Mouse (Mus musculus) forebrain, postnatal 0 days (tissue): Measurements from ENCODE around the gene Tkt. TPM values are rescaled to one million over a fixed set of nuclear protein-coding genes. Genes with fewer than 3 reads are reported as not detected.
"Not testable (repeated sequence)": the region's sequence is repeated elsewhere in the genome, so short reads cannot be mapped to it uniquely, and the experiment has no call there.

ENCODE experiments used
- ATAC-seq: fragments of 200-750 bp; cut with Nextera tagmentation; 2 replicates; pipeline ENCODE4 v1.8.0; 2017; ENCODE audit warnings: mild to moderate bottlenecking, moderate library complexity
- DNase-seq: peaks from one replicate; pipeline ENCODE4 v3.0.0-alpha.2; 2015
- H3K27ac ChIP-seq: fragments of 300-500 bp; sonication (generic); 2 replicates; pipeline ENCODE4 v1.5.1; 2014; ENCODE audit warnings: low read depth, mild to moderate bottlenecking, antibody characterized with exemption, low read length, moderate library complexity, mixed read lengths
- H3K27me3 ChIP-seq: fragments of 300-500 bp; sonication (generic); 2 replicates; pipeline ENCODE4 v1.6.1; 2014; ENCODE audit warnings: mild to moderate bottlenecking, low read length, mixed read lengths; ENCODE audit not compliant: insufficient read depth
- H3K36me3 ChIP-seq: fragments of 300-500 bp; sonication (generic); 2 replicates; pipeline ENCODE4 v1.6.1; 2014; ENCODE audit warnings: mild to moderate bottlenecking, moderate library complexity; ENCODE audit not compliant: insufficient read depth
- H3K4me1 ChIP-seq: fragments of 300-500 bp; sonication (generic); 2 replicates; pipeline ENCODE4 v1.6.1; 2014; ENCODE audit warnings: antibody characterized with exemption; ENCODE audit not compliant: insufficient read depth
- H3K4me2 ChIP-seq: fragments of 300-500 bp; sonication (generic); 2 replicates; pipeline ENCODE4 v1.6.1; 2014; ENCODE audit warnings: low read depth, mild to moderate bottlenecking, moderate library complexity
- H3K4me3 ChIP-seq: fragments of 300-500 bp; sonication (generic); 2 replicates; pipeline ENCODE4 v1.5.1; 2014; ENCODE audit warnings: low read depth, low read length, mixed read lengths
- H3K9ac ChIP-seq: fragments of 300-500 bp; sonication (generic); 2 replicates; pipeline ENCODE4 v1.6.1; 2014; ENCODE audit warnings: mild to moderate bottlenecking
- H3K9me3 ChIP-seq: fragments of 300-500 bp; sonication (generic); 2 replicates; pipeline ENCODE4 v1.6.1; 2016; ENCODE audit warnings: low read length
- CTCF ChIP-seq: sonication (generic); IDR thresholded peaks from 2 replicates; pipeline ENCODE4 v1.5.1; 2016; ENCODE audit warnings: antibody characterized with exemption, control low read depth, low read depth
- WGBS: fragments of 180-500 bp; shearing (Covaris S2); extraction: QIAGEN DNeasy Blood & Tissue Kit; methylation state at CpG from one replicate; pipeline ENCODE4 v1.1.7; 2014; 5-methylcytosine and 5-hydroxymethylcytosine counted together
- polyA plus RNA-seq: library from polyadenylated mRNA; unstranded; fragments of >200 nt; fragmentation: Nextera tagmentation; extraction: Ambion mirVana; gene quantifications from 2 replicates; pipeline ENCODE4 v1.2.1, GENCODE M21; 2015
- total RNA-seq: library from RNA; depleted of rRNA; stranded (reverse); fragments of >200 nt; gene quantifications from 2 replicates; pipeline ENCODE4 v1.2.3, GENCODE M21; 2014

The Tkt gene
- total and polyA plus RNA-seq, 2 experiments from 2014 or later = 278 to 374 TPM

- DNase-seq (peak; percentile 73), ATAC-seq (peak; percentile 86)
- no peaks in the 10 kb centered on the region for H3K36me3 ChIP-seq
- 35% methylated on average over 10 of the region's 10 CpGs for WGBS
- H3K27ac ChIP-seq = no peak overlapping the region
- no peak for TF ChIP-seq CTCF
- H3K27me3 ChIP-seq = no peaks in the 10 kb centered on the region
- no peaks in the 10 kb centered on the region for H3K9me3 ChIP-seq
- 0 out of 2 replicates have a peak overlapping the region, but pooled peaks have one; percentile 14 for H3K9ac ChIP-seq
- H3K4me1 ChIP-seq = no peaks in the 10 kb centered on the region
- no peak overlapping the region for H3K4me2 ChIP-seq
- H3K4me3 ChIP-seq = no peak overlapping the region
These were observed 6.6 kb upstream of the Tkt start for GRCm38 (mm10) chr14:30541541-30541940.

- not testable (repeated sequence) for H3K27ac ChIP-seq, H3K27me3 ChIP-seq, H3K4me2 ChIP-seq, ATAC-seq, H3K36me3 ChIP-seq, H3K9me3 ChIP-seq, H3K9ac ChIP-seq, H3K4me3 ChIP-seq, H3K4me1 ChIP-seq, DNase-seq
- 82% methylated on average over 5 of the region's 5 CpGs for WGBS
These were observed 4.8 kb upstream of the Tkt start for GRCm38 (mm10) chr14:30543331-30543730.

GRCm38 (mm10) chr14:30548965-30549776 lies 1.0 kb downstream of the Tkt start:
- H3K9ac ChIP-seq = peak overlapping the region; percentile 90
- ATAC-seq = peak; percentile 91
- peak; percentile 93 for DNase-seq
- peak overlapping the region; percentile 60 for H3K4me2 ChIP-seq
- no peaks in the 10 kb centered on the region for H3K9me3 ChIP-seq
- H3K27ac ChIP-seq = peak overlapping the region; percentile 92
- H3K36me3 ChIP-seq = no peaks in the 10 kb centered on the region
- peaks cover 21% of the 10 kb centered on the region; the same call in 1 of the 2 replicates for H3K4me1 ChIP-seq
- under 1% methylated on average over 69 of the region's 69 CpGs for WGBS
- H3K27me3 ChIP-seq = no peaks in the 10 kb centered on the region
- TF ChIP-seq CTCF = no peak
- H3K4me3 ChIP-seq = peak overlapping the region; percentile 65

GRCm38 (mm10) chr14:30549777-30550149 lies 1.6 kb downstream of the Tkt start:
- peak; percentile 66 for DNase-seq
- ATAC-seq = peak; percentile 44
- 1% methylated on average over 10 of the region's 10 CpGs for WGBS

GRCm38 (mm10) chr14:30550232-30551070 lies 2.3 kb downstream of the Tkt start:
- DNase-seq (no peak), ATAC-seq (no peak)
- no peak for TF ChIP-seq CTCF
- H3K9ac ChIP-seq = peak overlapping the region; percentile 90
- no peaks in the 10 kb centered on the region for H3K27me3 ChIP-seq
- 0 out of 2 replicates have a peak overlapping the region, but pooled peaks have one; percentile 92 for H3K27ac ChIP-seq
- H3K36me3 ChIP-seq = no peaks in the 10 kb centered on the region
- H3K4me1 ChIP-seq = peaks cover 21% of the 10 kb centered on the region; the same call in 1 of the 2 replicates
- H3K9me3 ChIP-seq = no peaks in the 10 kb centered on the region
- 24% methylated on average over 8 of the region's 8 CpGs for WGBS
- H3K4me3 ChIP-seq = peak overlapping the region; percentile 65
- H3K4me2 ChIP-seq = peak overlapping the region; percentile 60

More at GRCm38 (mm10) chr14:30549777-30550149, 1.6 kb downstream of the Tkt start:
- Histone ChIP-seq H3K4me1 (peaks cover 21% of the 10 kb centered on the region; the same call in 1 of the 2 replicates), H3K27me3 (no peaks in the 10 kb centered on the region), H3K27ac (peak overlapping the region; percentile 92), H3K36me3 (no peaks in the 10 kb centered on the region), H3K9me3 (no peaks in the 10 kb centered on the region), H3K9ac (peak overlapping the region; percentile 90), H3K4me2 (peak overlapping the region; percentile 60), H3K4me3 (peak overlapping the region; percentile 65)
- TF ChIP-seq CTCF = no peak

- H3K9me3 ChIP-seq = no peaks in the 10 kb centered on the region
- no peak for ATAC-seq
These were observed 3.4 kb downstream of the Tkt start for GRCm38 (mm10) chr14:30551509-30551908.

More at GRCm38 (mm10) chr14:30551509-30551908, 3.4 kb downstream of the Tkt start:
- no peak overlapping the region for H3K27ac ChIP-seq
- H3K36me3 ChIP-seq = no peaks in the 10 kb centered on the region; the same call in 1 of the 2 replicates
- no peaks in the 10 kb centered on the region for H3K27me3 ChIP-seq
- peak overlapping the region; percentile 60 for H3K4me2 ChIP-seq
- DNase-seq = no peak
- TF ChIP-seq CTCF = no peak
- H3K4me3 ChIP-seq = peak overlapping the region; percentile 65; the same call in 1 of the 2 replicates
- WGBS = 38% methylated on average over 5 of the region's 5 CpGs
- no peak overlapping the region for H3K9ac ChIP-seq
- H3K4me1 ChIP-seq = peaks cover 21% of the 10 kb centered on the region; the same call in 1 of the 2 replicates
